Comparison of ENCODE assay signal across 28 mouse cellular contexts in genomic region chr13:113333931-113334330, GRCm38 (mm10). TPM values are rescaled to one million over a fixed set of nuclear protein-coding genes. Genes with fewer than 3 reads are reported as not detected.
DNase-seq lines count a peak whose midpoint lies in the region; ATAC-seq and TF ChIP-seq lines count a peak whose summit lies in the region.
"Had no signal": no experiment of that assay in that cellular context is flagged by ENCODE, and none has a peak within 500 bp of the region (broad histone marks: within the 10 kb centered on the region; RNA-seq: fewer than 3 reads in every experiment).

No protein-coding gene starts in this region.

- H3K4me2 ChIP-seq in hindbrain, postnatal 0 days (ENCODE audit: low read depth, low read length) = no peak overlapping the region
- H3K4me2 ChIP-seq: embryonic facial prominence, embryonic 12.5 days; embryonic facial prominence, embryonic 15.5 days; forebrain, embryonic 12.5 days; forebrain, embryonic 15.5 days; heart, embryonic 13.5 days; hindbrain, embryonic 12.5 days; hindbrain, embryonic 15.5 days had no signal

- no peak overlapping the region for H3K4me3 ChIP-seq in hindbrain, embryonic 10.5 days
- H3K4me3 ChIP-seq in hindbrain, postnatal 0 days (ENCODE audit: low read length) = no peak overlapping the region
- H3K4me3 ChIP-seq: embryonic facial prominence, embryonic 12.5 days; embryonic facial prominence, embryonic 15.5 days; erythroblast, embryonic 14.5 days; forebrain, embryonic 12.5 days; forebrain, embryonic 15.5 days; gastrocnemius, adult 2 months; heart, embryonic 13.5 days; hindbrain, embryonic 12.5 days; hindbrain, embryonic 15.5 days had no signal

- H3K36me3 ChIP-seq in hindbrain, embryonic 10.5 days = no peaks in the 10 kb centered on the region
- H3K36me3 ChIP-seq in hindbrain, postnatal 0 days (ENCODE audit: insufficient read depth, low read length) = no peaks in the 10 kb centered on the region
- H3K36me3 ChIP-seq: forebrain, embryonic 12.5 days; forebrain, embryonic 15.5 days; G1E; hindbrain, embryonic 12.5 days; hindbrain, embryonic 15.5 days had no signal

- no peaks in the 10 kb centered on the region for H3K9me3 ChIP-seq in hindbrain, embryonic 10.5 days
- no peaks in the 10 kb centered on the region for H3K9me3 ChIP-seq in hindbrain, postnatal 0 days (ENCODE audit: low read length)
- H3K9me3 ChIP-seq: embryonic facial prominence, embryonic 12.5 days; embryonic facial prominence, embryonic 15.5 days; forebrain, embryonic 12.5 days; G1E; hindbrain, embryonic 12.5 days; hindbrain, embryonic 15.5 days had no signal

- peak; percentile 1 for DNase-seq in hindbrain, embryonic 10.5 days (ENCODE audit: low spot score)
- no peak for DNase-seq in hindbrain, postnatal 0 days (ENCODE audit: low spot score)
- DNase-seq in layer of hippocampus, adult 9-11 months = peak; percentile 33
- DNase-seq in layer of hippocampus, adult 8-10 months (ENCODE audit: low spot score in 2 of 2) = no peak
- DNase-seq in right cerebral cortex, adult 2 months (ENCODE audit: low spot score in 2 of 2) = peak; percentile 15
- DNase-seq in right cerebral cortex, postnatal 25 days = no peak
- DNase-seq in frontal cortex, postnatal 10 days (ENCODE audit: low spot score in 2 of 2) = no peak
- DNase-seq: adrenal gland, postnatal 10 days; adrenal gland, postnatal 36 days; B cell, adult 2 months; cerebellum, adult 11 months; cerebellum, adult 2 months; cerebellum, adult 9-11 months; cerebellum, postnatal 25 days; gastrocnemius, postnatal 14 days; heart, postnatal 4 days had no signal

- peaks cover 15% of the 10 kb centered on the region for H3K4me1 ChIP-seq in hindbrain, embryonic 10.5 days (replicated peaks)
- H3K4me1 ChIP-seq in hindbrain, postnatal 0 days (ENCODE audit: insufficient read depth, low read length) = no peaks in the 10 kb centered on the region
- H3K4me1 ChIP-seq: forebrain, embryonic 12.5 days; forebrain, embryonic 15.5 days; hindbrain, embryonic 12.5 days; hindbrain, embryonic 15.5 days had no signal

- H3K27ac ChIP-seq in hindbrain, embryonic 10.5 days = no peak overlapping the region
- no peak overlapping the region for H3K27ac ChIP-seq in hindbrain, postnatal 0 days
- H3K27ac ChIP-seq: embryonic facial prominence, embryonic 12.5 days; embryonic facial prominence, embryonic 15.5 days; forebrain, embryonic 12.5 days; forebrain, embryonic 15.5 days; gastrocnemius, adult 2 months; heart, embryonic 13.5 days; hindbrain, embryonic 12.5 days; hindbrain, embryonic 15.5 days had no signal

- no peaks in the 10 kb centered on the region for H3K27me3 ChIP-seq in hindbrain, embryonic 10.5 days (ENCODE audit: insufficient read depth, poor library complexity, severe bottlenecking)
- H3K27me3 ChIP-seq in hindbrain, postnatal 0 days (ENCODE audit: insufficient read depth, low read length) = no peaks in the 10 kb centered on the region
- H3K27me3 ChIP-seq: CH12.LX; embryonic facial prominence, embryonic 12.5 days; embryonic facial prominence, embryonic 15.5 days; forebrain, embryonic 12.5 days; forebrain, embryonic 15.5 days; heart, embryonic 13.5 days; hindbrain, embryonic 12.5 days; hindbrain, embryonic 15.5 days; Patski had no signal

- no peak overlapping the region for H3K9ac ChIP-seq in hindbrain, postnatal 0 days (replicated peaks; ENCODE audit: low read length)
- H3K9ac ChIP-seq: embryonic facial prominence, embryonic 12.5 days; embryonic facial prominence, embryonic 15.5 days; forebrain, embryonic 12.5 days; forebrain, embryonic 15.5 days; heart, embryonic 13.5 days; hindbrain, embryonic 12.5 days; hindbrain, embryonic 15.5 days had no signal

- WGBS in hindbrain, embryonic 10.5 days = 81% methylated on average over 5 of the region's 5 CpGs
- 72% methylated on average over 5 of the region's 5 CpGs for WGBS in hindbrain, postnatal 0 days

- no peak for TF ChIP-seq CTCF in hindbrain, postnatal 0 days (IDR thresholded peaks at IDR 0.05; ENCODE audit: low read depth)

- ATAC-seq in hindbrain, postnatal 0 days = no peak
- ATAC-seq: forebrain, embryonic 15.5 days; Patski had no signal

RNA-seq across cellular contexts. Expression of gene BC067074, which starts 41.0 kb away (rescaled TPM):
- 1.8 TPM in 2 replicates for polyA plus RNA-seq in hindbrain, embryonic 10.5 days (2016; fragmentation: Nextera tagmentation; extraction: Ambion mirVana)
- total RNA-seq in hindbrain, postnatal 0 days (2014; rRNA removed) = 2.3 and 3.0 TPM in 2 replicates
- 1.1 TPM in 2 replicates for polyA plus RNA-seq in hindbrain, postnatal 0 days (2015; fragmentation: Nextera tagmentation; extraction: Ambion mirVana)
- total RNA-seq in layer of hippocampus, adult 8-10 months (2022) = 1 to 10 TPM; 1.1 to 2.6 (median 1.9) TPM
- total RNA-seq: CH12.LX had no signal
- polyA plus RNA-seq: erythroblast, embryonic 14.5 days; G1E had no signal

Comparison
In these comparisons a context has a peak if more than half of its experiments do, and no peak if none do; other contexts are left out.
1. DNase-seq: peak in hindbrain, embryonic 10.5 days (single experiment), layer of hippocampus, adult 9-11 months (single experiment) and right cerebral cortex, adult 2 months (2 of 2); none in hindbrain, postnatal 0 days (single experiment), layer of hippocampus, adult 8-10 months (0 of 2), right cerebral cortex, postnatal 25 days (single experiment) and frontal cortex, postnatal 10 days (0 of 2).